Mouse (Mus musculus) midbrain, embryonic 13.5 days (tissue): ENCODE measurements around the gene Lmf1. TPM values are rescaled to one million over a fixed set of nuclear protein-coding genes. Genes with fewer than 3 reads are reported as not detected.

Source experiments
- ATAC-seq: fragments of 200-750 bp; cut with Nextera tagmentation; 2 replicates; pipeline ENCODE4 v1.8.0; 2017; ENCODE audit warnings: mild to moderate bottlenecking, moderate TSS enrichment, moderate library complexity
- H3K27ac ChIP-seq: fragments of 300-500 bp; sonication (generic); 2 replicates; pipeline ENCODE4 v1.5.1; 2015; ENCODE audit warnings: inconsistent platforms, mild to moderate bottlenecking, moderate library complexity
- H3K27me3 ChIP-seq: fragments of 300-500 bp; sonication (generic); 2 replicates; pipeline ENCODE4 v1.6.1; 2015; ENCODE audit warnings: mild to moderate bottlenecking, inconsistent platforms
- H3K36me3 ChIP-seq: fragments of 300-500 bp; sonication (generic); 2 replicates; pipeline ENCODE4 v1.6.1; 2015; ENCODE audit warnings: mild to moderate bottlenecking, inconsistent platforms
- H3K4me1 ChIP-seq: fragments of 300-500 bp; sonication (generic); replicated peaks from 2 replicates; pipeline ENCODE4 v1.6.1; 2015; ENCODE audit warnings: inconsistent platforms
- H3K4me2 ChIP-seq: fragments of 300-500 bp; sonication (generic); replicated peaks from 2 replicates; pipeline ENCODE4 v1.6.1; 2015; ENCODE audit warnings: moderate library complexity, mild to moderate bottlenecking, inconsistent platforms
- H3K4me3 ChIP-seq: fragments of 300-500 bp; sonication (generic); replicated peaks from 2 replicates; pipeline ENCODE4 v1.5.1; 2015; ENCODE audit warnings: mild to moderate bottlenecking, inconsistent platforms
- H3K9ac ChIP-seq: fragments of 300-500 bp; sonication (generic); replicated peaks from 2 replicates; pipeline ENCODE4 v1.6.1; 2015; ENCODE audit warnings: mild to moderate bottlenecking, inconsistent platforms
- H3K9me3 ChIP-seq: fragments of 300-500 bp; sonication (generic); 2 replicates; pipeline ENCODE4 v1.6.1; 2016; ENCODE audit warnings: mild to moderate bottlenecking, inconsistent platforms
- WGBS: fragments of 180-500 bp; shearing (Covaris S2); methylation state at CpG from one replicate; pipeline ENCODE4 v1.1.7; 2015; 5-methylcytosine and 5-hydroxymethylcytosine counted together
- polyA plus RNA-seq: library from polyadenylated mRNA; unstranded; fragments of >200 nt; fragmentation: Nextera tagmentation; extraction: Ambion mirVana; gene quantifications from 2 replicates; pipeline ENCODE4 v1.2.1, GENCODE M21; 2015

The Lmf1 gene
- polyA plus RNA-seq, 1 experiment from 2014 or later = 22.9 TPM

- ATAC-seq = no peak
- H3K4me1 ChIP-seq = peaks cover 38% of the 10 kb centered on the region
- H3K4me2 ChIP-seq = no peak overlapping the region
- no peak overlapping the region for H3K4me3 ChIP-seq
- no peaks in the 10 kb centered on the region for H3K27me3 ChIP-seq
- H3K9me3 ChIP-seq = no peaks in the 10 kb centered on the region
- no peak overlapping the region for H3K9ac ChIP-seq
- WGBS = 92% methylated on average over 6 of the region's 6 CpGs
- no peak overlapping the region for H3K27ac ChIP-seq
- peaks cover 20% of the 10 kb centered on the region for H3K36me3 ChIP-seq
Observed at GRCm38 (mm10) chr17:25613323-25613722, 34.4 kb downstream of the Lmf1 start.

- 94% methylated on average over 10 of the region's 10 CpGs for WGBS
- peaks cover 34% of the 10 kb centered on the region for H3K4me1 ChIP-seq
- no peaks in the 10 kb centered on the region for H3K9me3 ChIP-seq
- H3K4me2 ChIP-seq = no peak overlapping the region
- H3K4me3 ChIP-seq = no peak overlapping the region
- H3K27ac ChIP-seq = no peak overlapping the region
- H3K27me3 ChIP-seq = no peaks in the 10 kb centered on the region
- no peak overlapping the region for H3K9ac ChIP-seq
- ATAC-seq = no peak
- H3K36me3 ChIP-seq = peaks cover 20% of the 10 kb centered on the region
Observed at GRCm38 (mm10) chr17:25614723-25615510, 36.0 kb downstream of the Lmf1 start.

GRCm38 (mm10) chr17:25618508-25619056 lies 39.7 kb downstream of the Lmf1 start:
- Histone ChIP-seq H3K27ac (peak overlapping the region; percentile 79), H3K9ac (peak overlapping the region; percentile 29; the same call in 1 of the 2 replicates), H3K27me3 (no peaks in the 10 kb centered on the region), H3K4me1 (peaks cover 21% of the 10 kb centered on the region), H3K36me3 (peaks cover 12% of the 10 kb centered on the region; the same call in 1 of the 2 replicates), H3K4me2 (no peak overlapping the region), H3K9me3 (no peaks in the 10 kb centered on the region), H3K4me3 (no peak overlapping the region)
- ATAC-seq = peak; percentile 63
- 59% methylated on average over 16 of the region's 16 CpGs for WGBS

DNA sequence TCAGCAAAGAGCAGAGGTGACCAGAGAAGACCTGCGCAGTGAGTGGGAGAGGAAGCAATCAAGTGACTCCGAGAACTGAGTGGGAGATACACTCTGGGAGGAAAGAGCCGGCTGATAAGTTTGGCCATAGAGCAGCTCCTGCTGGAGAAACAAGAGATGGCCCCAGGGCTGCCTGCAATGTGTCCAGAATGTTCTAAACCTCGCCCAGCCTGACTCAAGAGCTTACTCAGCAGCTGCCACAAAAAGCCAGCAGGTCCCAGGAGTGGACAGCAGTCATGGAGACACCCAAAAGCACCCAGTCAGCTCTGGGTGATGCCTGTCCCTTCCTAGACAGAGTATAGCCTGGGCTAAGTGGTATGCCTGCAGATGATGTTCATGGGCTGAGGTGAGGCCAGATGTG lies 44.6 kb downstream of the Lmf1 start:
- 90% methylated on average over 4 of the region's 4 CpGs for WGBS
- Histone ChIP-seq H3K4me2 (no peak overlapping the region), H3K4me3 (no peak overlapping the region), H3K9me3 (no peaks in the 10 kb centered on the region), H3K27ac (no peak overlapping the region), H3K36me3 (no peaks in the 10 kb centered on the region), H3K4me1 (peaks cover 44% of the 10 kb centered on the region), H3K9ac (no peak overlapping the region), H3K27me3 (no peaks in the 10 kb centered on the region)
- ATAC-seq = no peak

GRCm38 (mm10) chr17:25623935-25624334 lies 45.0 kb downstream of the Lmf1 start:
- Histone ChIP-seq H3K27me3 (no peaks in the 10 kb centered on the region), H3K9me3 (no peaks in the 10 kb centered on the region), H3K4me3 (no peak overlapping the region), H3K4me1 (peaks cover 39% of the 10 kb centered on the region), H3K4me2 (no peak overlapping the region), H3K36me3 (no peaks in the 10 kb centered on the region), H3K27ac (no peak overlapping the region), H3K9ac (no peak overlapping the region)
- ATAC-seq = no peak
- 49% methylated on average over 11 of the region's 11 CpGs for WGBS

DNA sequence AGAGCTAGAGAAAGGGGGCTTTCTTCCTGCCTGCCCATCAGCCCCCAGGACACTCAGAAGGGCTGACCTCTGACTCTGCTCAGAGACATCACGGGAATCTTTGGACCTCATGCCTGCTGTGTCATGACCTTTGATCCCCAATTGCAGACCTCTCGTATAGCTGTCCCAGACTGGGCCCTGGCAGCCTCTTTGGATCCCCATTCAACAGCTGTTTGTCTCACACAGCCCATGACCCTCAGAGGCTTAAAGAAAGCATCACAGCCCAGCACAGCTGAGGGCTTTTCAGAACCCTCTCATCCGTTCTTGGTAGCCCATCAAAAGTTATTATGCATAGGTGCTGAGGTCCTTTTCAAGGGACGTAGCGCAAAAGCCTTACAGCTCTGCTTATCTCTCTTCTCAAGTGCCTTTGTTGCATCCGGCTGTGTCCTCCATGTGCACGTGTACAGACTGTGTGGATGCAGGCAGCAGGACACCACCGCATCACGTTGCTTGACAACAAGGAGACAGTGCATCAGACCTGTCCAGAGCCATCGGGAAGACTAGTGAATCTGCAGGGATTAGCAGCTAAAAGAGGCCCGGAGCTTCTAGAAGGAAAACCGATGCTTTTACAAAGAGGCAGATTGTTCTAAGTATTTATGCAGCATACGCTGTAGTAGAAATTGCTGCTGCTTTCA lies 45.7 kb downstream of the Lmf1 start:
- H3K4me1 ChIP-seq = peaks cover 34% of the 10 kb centered on the region
- ATAC-seq = peak; percentile 67; the same call in 1 of the 2 replicates
- H3K9me3 ChIP-seq = no peaks in the 10 kb centered on the region
- H3K27me3 ChIP-seq = no peaks in the 10 kb centered on the region
- H3K36me3 ChIP-seq = no peaks in the 10 kb centered on the region
- no peak overlapping the region for H3K27ac ChIP-seq
- no peak overlapping the region for H3K4me2 ChIP-seq
- 24% methylated on average over 13 of the region's 13 CpGs for WGBS
- H3K4me3 ChIP-seq = no peak overlapping the region
- H3K9ac ChIP-seq = 0 out of 2 replicates have a peak overlapping the region, but pooled peaks have one; percentile 10

GRCm38 (mm10) chr17:25625282-25625681 lies 46.4 kb downstream of the Lmf1 start:
- no peak overlapping the region for H3K4me3 ChIP-seq
- H3K27me3 ChIP-seq = no peaks in the 10 kb centered on the region
- no peak overlapping the region for H3K9ac ChIP-seq
- no peaks in the 10 kb centered on the region for H3K9me3 ChIP-seq
- no peak overlapping the region for H3K27ac ChIP-seq
- H3K4me1 ChIP-seq = peaks cover 33% of the 10 kb centered on the region
- WGBS = 79% methylated on average over 7 of the region's 7 CpGs
- no peak for ATAC-seq
- no peaks in the 10 kb centered on the region for H3K36me3 ChIP-seq
- H3K4me2 ChIP-seq = no peak overlapping the region

DNA sequence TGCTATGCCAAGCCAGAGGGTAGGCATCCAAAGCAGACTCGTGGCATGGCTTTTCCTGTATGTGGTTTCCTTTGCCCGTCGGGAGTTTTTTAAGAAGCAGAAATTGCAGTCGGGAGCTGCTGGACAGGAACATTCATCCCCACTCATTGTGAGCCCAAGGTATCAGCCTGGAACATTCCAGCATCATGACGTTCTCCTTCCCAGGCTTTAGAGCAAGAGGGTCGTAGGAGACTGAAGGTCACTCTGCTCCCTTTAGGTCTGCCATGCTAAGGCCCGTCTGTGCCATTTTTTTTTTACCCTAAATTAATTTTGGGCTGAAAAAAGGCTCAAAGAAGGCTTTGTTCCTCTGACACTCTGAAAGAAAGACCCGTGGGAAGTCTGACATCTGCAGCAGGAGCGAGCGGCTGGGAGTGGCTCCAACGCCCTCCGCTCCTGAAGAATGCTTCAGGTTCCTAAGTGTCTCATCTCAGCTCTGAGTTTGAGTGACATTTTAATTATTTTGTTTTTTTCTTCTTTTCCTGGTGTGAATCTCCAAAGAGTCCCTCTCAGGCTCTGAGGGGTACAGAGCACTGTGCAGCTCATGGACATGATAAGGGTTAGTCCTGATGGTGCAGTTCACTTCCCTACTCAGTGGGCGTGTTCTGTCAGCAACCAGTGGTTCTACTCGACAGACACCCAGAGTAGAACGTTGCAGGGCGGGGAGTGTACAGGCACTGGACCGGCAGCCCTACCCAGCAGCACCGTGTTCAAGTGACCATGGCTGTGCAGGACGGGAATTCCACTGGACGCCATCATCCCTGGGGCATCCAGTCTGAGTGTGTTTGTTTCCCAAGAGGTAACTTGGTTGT lies 47.5 kb downstream of the Lmf1 start:
- Histone ChIP-seq H3K4me3 (no peak overlapping the region), H3K27ac (no peak overlapping the region), H3K9ac (no peak overlapping the region), H3K27me3 (no peaks in the 10 kb centered on the region), H3K4me2 (no peak overlapping the region), H3K36me3 (no peaks in the 10 kb centered on the region), H3K4me1 (peaks cover 33% of the 10 kb centered on the region), H3K9me3 (no peaks in the 10 kb centered on the region)
- WGBS = 51% methylated on average over 20 of the region's 20 CpGs
- ATAC-seq = no peak

DNA sequence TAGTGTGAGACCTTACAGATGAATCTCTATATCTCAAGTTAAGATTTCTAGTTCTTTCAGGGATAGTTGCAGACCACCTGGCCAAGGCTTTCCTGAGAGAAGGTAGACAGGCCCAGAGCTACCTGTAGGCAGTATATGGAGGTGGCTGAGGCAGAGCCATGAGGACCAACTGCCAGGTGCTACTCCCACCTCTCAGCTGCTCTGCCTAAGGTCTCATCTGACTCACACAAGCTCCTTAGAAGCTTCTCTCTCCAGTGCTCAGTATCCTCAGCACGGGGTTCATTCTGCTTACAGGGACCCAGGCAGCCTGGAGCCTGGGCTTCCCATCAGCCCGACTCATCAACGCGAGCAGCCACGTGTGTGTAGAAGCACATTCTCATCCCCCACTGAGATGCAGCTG lies 51.4 kb downstream of the Lmf1 start:
- Histone ChIP-seq H3K4me2 (no peak overlapping the region), H3K9ac (no peak overlapping the region), H3K9me3 (no peaks in the 10 kb centered on the region), H3K27me3 (no peaks in the 10 kb centered on the region), H3K36me3 (peaks cover 32% of the 10 kb centered on the region), H3K4me1 (peaks cover 27% of the 10 kb centered on the region), H3K4me3 (no peak overlapping the region), H3K27ac (no peak overlapping the region)
- no peak for ATAC-seq
- WGBS = 92% methylated on average over 5 of the region's 5 CpGs

DNA sequence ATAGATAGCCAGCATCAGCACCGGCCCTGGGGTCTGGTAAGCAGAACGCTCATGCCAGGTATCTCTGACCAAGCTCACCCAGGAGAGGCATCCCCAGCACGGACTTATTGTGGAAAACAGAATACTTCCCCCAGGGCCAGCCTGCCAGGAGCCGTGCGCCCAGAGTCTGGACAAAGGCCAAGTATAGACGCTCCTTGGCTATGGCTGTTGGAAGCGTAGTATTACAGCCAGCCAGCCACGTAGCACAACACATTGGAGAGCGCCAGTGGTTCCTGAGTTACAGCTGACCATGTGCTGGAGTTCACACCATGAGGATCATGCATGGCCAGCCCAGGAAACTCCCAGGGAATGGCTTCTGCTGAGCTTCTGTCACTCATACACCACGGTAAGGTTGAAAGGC lies 55.2 kb downstream of the Lmf1 start:
- peaks cover 32% of the 10 kb centered on the region for H3K36me3 ChIP-seq
- H3K9me3 ChIP-seq = no peaks in the 10 kb centered on the region
- no peak overlapping the region for H3K9ac ChIP-seq
- 87% methylated on average over 10 of the region's 10 CpGs for WGBS
- no peaks in the 10 kb centered on the region for H3K27me3 ChIP-seq
- no peak overlapping the region for H3K4me2 ChIP-seq
- ATAC-seq = no peak; the same call in 1 of the 2 replicates
- H3K4me3 ChIP-seq = no peak overlapping the region
- H3K27ac ChIP-seq = no peak overlapping the region
- peaks cover 12% of the 10 kb centered on the region for H3K4me1 ChIP-seq

GRCm38 (mm10) chr17:25635387-25635786 lies 56.5 kb downstream of the Lmf1 start:
- Histone ChIP-seq H3K27ac (no peak overlapping the region), H3K4me3 (no peak overlapping the region), H3K9ac (no peak overlapping the region), H3K36me3 (peaks cover 32% of the 10 kb centered on the region), H3K4me2 (no peak overlapping the region), H3K4me1 (peaks cover 13% of the 10 kb centered on the region), H3K27me3 (no peaks in the 10 kb centered on the region), H3K9me3 (no peaks in the 10 kb centered on the region)
- ATAC-seq = no peak
- 51% methylated on average over 8 of the region's 8 CpGs for WGBS
